Mouse (Mus musculus): Measurements from ENCODE around the gene Pacsin1.

DNA sequence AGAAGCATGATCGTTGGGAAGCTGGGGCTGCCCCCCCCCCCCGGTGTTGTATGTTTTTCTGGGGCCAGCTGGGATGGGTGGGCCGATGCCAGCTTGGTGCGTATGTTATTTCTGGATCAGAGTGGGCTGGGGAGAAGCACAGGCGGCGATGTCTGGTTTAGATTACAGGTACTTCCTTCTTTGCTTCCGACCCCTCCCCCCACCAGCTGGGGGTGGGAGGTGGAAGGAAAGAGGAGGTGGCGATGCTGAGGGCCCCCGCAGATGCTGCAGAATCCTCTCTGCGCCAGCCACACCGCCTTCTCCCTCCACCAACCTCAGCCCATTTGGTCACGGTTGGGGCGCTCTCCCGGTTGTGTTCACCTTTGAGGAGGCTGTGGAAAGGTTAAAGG lies 696 bp downstream of the Pacsin1 start:
- no peak for TF ChIP-seq CTCF (conservative IDR thresholded peaks at IDR 0.05; ENCODE audit: insufficient read depth, insufficient read length, low read depth, low read length)
- no peak for TF ChIP-seq POLR2A (IDR thresholded peaks at IDR 0.05; ENCODE audit: low read depth, low read length)
